Mouse (Mus musculus): ENCODE results near the gene Flt4.
"Not testable (repeated sequence)": the region's sequence is repeated elsewhere in the genome, so short reads cannot be mapped to it uniquely, and the experiment has no call there.

DNA sequence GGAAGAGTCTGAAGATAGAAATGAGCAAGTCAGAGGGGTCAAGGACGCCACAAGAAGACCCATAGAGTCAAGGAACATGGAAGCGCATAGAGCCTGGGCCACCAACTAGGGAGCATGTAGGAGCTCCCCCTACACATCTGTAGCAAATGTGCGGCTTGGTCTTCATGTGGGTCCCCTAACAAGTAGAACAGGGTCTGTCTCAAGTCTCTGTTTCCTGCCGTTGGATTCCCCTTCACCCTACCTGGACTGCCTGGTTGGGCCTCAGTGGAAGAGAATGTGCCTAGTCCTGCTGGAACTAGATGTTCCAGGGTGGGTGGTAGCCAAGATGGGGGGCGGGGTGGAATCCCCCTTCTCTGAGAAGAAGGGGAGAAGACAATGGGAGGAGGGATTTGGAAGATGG is 757 bp upstream of the Flt4 start:
- TF ChIP-seq POLR2A (IDR thresholded peaks at IDR 0.05; ENCODE audit: insufficient read depth, low read length); CTCF (IDR thresholded peaks at IDR 0.05; ENCODE audit: low read depth, low read length); EP300 (IDR thresholded peaks at IDR 0.05; ENCODE audit: insufficient read depth, low read depth, low read length): not testable (repeated sequence)

All from ES-Bruce4 (cell line).